Comparison of ENCODE assay signal across 8 mouse cellular contexts in the genomic region with DNA sequence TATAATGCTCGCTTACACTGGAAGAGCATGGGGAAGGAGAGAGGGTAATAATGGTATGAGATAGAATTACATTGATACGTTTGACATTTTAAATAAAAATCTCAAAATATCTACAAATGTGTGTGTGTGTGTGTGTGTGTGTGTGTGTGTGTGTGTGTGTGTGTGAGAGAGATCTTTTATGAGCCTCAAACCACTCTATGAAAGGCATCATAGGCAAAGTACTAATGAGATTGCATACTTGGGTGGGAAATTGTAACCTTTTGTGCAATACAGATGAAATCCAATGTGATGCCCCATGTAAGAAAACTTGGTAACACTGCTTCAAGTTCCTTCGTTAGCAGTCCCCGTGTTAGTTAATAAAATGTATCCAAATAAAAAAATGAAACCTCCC. TPM values are rescaled to one million over a fixed set of nuclear protein-coding genes. Genes with fewer than 3 reads are reported as not detected.
DNase-seq lines count a peak whose midpoint lies in the region; ATAC-seq lines count a peak whose summit lies in the region.

No protein-coding gene starts in this region.

- WGBS in heart, embryonic 12.5 days: 44% methylated on average over 4 of the region's 4 CpGs
- WGBS in forebrain, embryonic 15.5 days: 35% methylated on average over 4 of the region's 4 CpGs
- WGBS in liver, embryonic 15.5 days (ENCODE audit: insufficient replicate concordance): 25% methylated on average over 4 of the region's 4 CpGs

- H3K4me1 ChIP-seq in heart, embryonic 12.5 days (replicated peaks): peaks cover 17% of the 10 kb centered on the region
- H3K4me1 ChIP-seq in forebrain, embryonic 15.5 days: peaks cover 15% of the 10 kb centered on the region
- H3K4me1 ChIP-seq in liver, embryonic 15.5 days (replicated peaks): peaks cover 14% of the 10 kb centered on the region

- H3K9me3 ChIP-seq in heart, embryonic 12.5 days (replicated peaks): no peaks in the 10 kb centered on the region
- H3K9me3 ChIP-seq in forebrain, embryonic 15.5 days: no peaks in the 10 kb centered on the region
- H3K9me3 ChIP-seq in liver, embryonic 15.5 days (replicated peaks): no peaks in the 10 kb centered on the region

- H3K27me3 ChIP-seq in heart, embryonic 12.5 days (replicated peaks): no peaks in the 10 kb centered on the region
- H3K27me3 ChIP-seq in forebrain, embryonic 15.5 days: no peaks in the 10 kb centered on the region
- H3K27me3 ChIP-seq in liver, embryonic 15.5 days: no peaks in the 10 kb centered on the region

- H3K27ac ChIP-seq in heart, embryonic 12.5 days (ENCODE audit: poor library complexity, severe bottlenecking): peak overlapping the region; percentile 69; the same call in 1 of the 2 replicates
- H3K27ac ChIP-seq in forebrain, embryonic 15.5 days (replicated peaks): peak overlapping the region; percentile 71
- H3K27ac ChIP-seq in liver, embryonic 15.5 days (replicated peaks): peak overlapping the region; percentile 79

- peak overlapping the region; percentile 78 for H3K9ac ChIP-seq in heart, embryonic 12.5 days
- H3K9ac ChIP-seq in forebrain, embryonic 15.5 days (replicated peaks): peak overlapping the region; percentile 88
- peak overlapping the region; percentile 62 for H3K9ac ChIP-seq in liver, embryonic 15.5 days

- no peaks in the 10 kb centered on the region for H3K36me3 ChIP-seq in heart, embryonic 12.5 days
- no peaks in the 10 kb centered on the region for H3K36me3 ChIP-seq in forebrain, embryonic 15.5 days
- no peaks in the 10 kb centered on the region for H3K36me3 ChIP-seq in liver, embryonic 15.5 days (replicated peaks)

- peak overlapping the region; percentile 95 for H3K4me3 ChIP-seq in heart, embryonic 12.5 days
- H3K4me3 ChIP-seq in forebrain, embryonic 15.5 days: peak overlapping the region; percentile 83
- peak overlapping the region; percentile 73 for H3K4me3 ChIP-seq in liver, embryonic 15.5 days (replicated peaks)

- no peak for ATAC-seq in heart, embryonic 12.5 days (ENCODE audit: insufficient number of reproducible peaks, low FRiP score)
- ATAC-seq in CD4-positive, CD25-positive, alpha-beta regulatory T cell, adult 4 months: peak; percentile 3
- ATAC-seq in forebrain, embryonic 15.5 days (replicated peaks): no peak; the same call in 1 of the 2 replicates
- ATAC-seq in liver, embryonic 15.5 days (ENCODE audit: insufficient read depth): no peak

- intact Hi-C loops in left cerebral cortex, postnatal 10 days (cut with DNase I): no loop called here

- H3K4me2 ChIP-seq in heart, embryonic 12.5 days: peak overlapping the region; percentile 86
- H3K4me2 ChIP-seq in forebrain, embryonic 15.5 days (replicated peaks): peak overlapping the region; percentile 66
- H3K4me2 ChIP-seq in liver, embryonic 15.5 days: peak overlapping the region; percentile 75

- no peak for DNase-seq in heart, adult 9 months (ENCODE audit: low spot score in 2 of 2)
- DNase-seq in urinary bladder, postnatal 4 days (ENCODE audit: low spot score in 2 of 2): no peak
- DNase-seq in left cerebral cortex, postnatal 10 days (ENCODE audit: extremely low spot score in 1 of 2, low spot score in 2 of 2): no peak
- DNase-seq in adrenal gland, postnatal 25 days: no peak

RNA-seq across cellular contexts. Expression of a gene that starts 0.3 kb away (rescaled TPM):
- 29.2 and 34.6 TPM in 2 replicates for polyA plus RNA-seq in heart, embryonic 12.5 days (2016; fragmentation: Nextera tagmentation; extraction: Ambion mirVana)
- 10 to 100 TPM; 65.3 to 72.5 TPM for polyA plus RNA-seq in CD4-positive, CD25-positive, alpha-beta regulatory T cell, adult 4 months (2017; shearing (Covaris generic))
- 32.3 and 36.0 TPM in 2 replicates for polyA plus RNA-seq in forebrain, embryonic 15.5 days (2015; fragmentation: Nextera tagmentation; extraction: Ambion mirVana)
- 13.0 and 13.2 TPM in 2 replicates for polyA plus RNA-seq in liver, embryonic 15.5 days (2015; fragmentation: Nextera tagmentation; extraction: Ambion mirVana)
- 10 to 100 TPM; 17.9 to 21.9 TPM for total RNA-seq in left cerebral cortex, postnatal 10 days (2021)
- 30.9 and 33.9 TPM in 2 replicates for total RNA-seq in adrenal gland, postnatal 25 days (2021)

RNA-seq across cellular contexts. Expression of a gene that starts 0.3 kb away (rescaled TPM):
- polyA plus RNA-seq in heart, embryonic 12.5 days (2016; fragmentation: Nextera tagmentation; extraction: Ambion mirVana): 25.3 and 34.7 TPM in 2 replicates
- polyA plus RNA-seq in CD4-positive, CD25-positive, alpha-beta regulatory T cell, adult 4 months (2017; shearing (Covaris generic)): 10 to 100 TPM in 1 of 2 experiments, 1 to 10 TPM in 1; 8.0 to 10.4 TPM
- polyA plus RNA-seq in forebrain, embryonic 15.5 days (2015; fragmentation: Nextera tagmentation; extraction: Ambion mirVana): 26.8 and 31.7 TPM in 2 replicates
- 10.4 and 11.1 TPM in 2 replicates for polyA plus RNA-seq in liver, embryonic 15.5 days (2015; fragmentation: Nextera tagmentation; extraction: Ambion mirVana)
- 10 to 100 TPM; 36.1 to 39.1 TPM for total RNA-seq in left cerebral cortex, postnatal 10 days (2021)
- total RNA-seq in adrenal gland, postnatal 25 days (2021): 23.9 and 34.0 TPM in 2 replicates

RNA-seq across cellular contexts. Expression of a gene that starts 35.2 kb away (rescaled TPM):
- 0.09 and 0.21 TPM in 2 replicates for polyA plus RNA-seq in heart, embryonic 12.5 days (2016; fragmentation: Nextera tagmentation; extraction: Ambion mirVana)
- under 1 TPM in 1 of 2 experiments, not detected in 1; 0.22 TPM for polyA plus RNA-seq in CD4-positive, CD25-positive, alpha-beta regulatory T cell, adult 4 months (2017; shearing (Covaris generic))
- polyA plus RNA-seq in forebrain, embryonic 15.5 days (2015; fragmentation: Nextera tagmentation; extraction: Ambion mirVana): 0.50 and 0.70 TPM in 2 replicates
- not detected in 2 replicates for polyA plus RNA-seq in liver, embryonic 15.5 days (2015; fragmentation: Nextera tagmentation; extraction: Ambion mirVana)
- under 1 TPM; 0.30 TPM for total RNA-seq in left cerebral cortex, postnatal 10 days (2021)
- 0.21 TPM in 1 of 2 replicates, not detected in the other for total RNA-seq in adrenal gland, postnatal 25 days (2021)

RNA-seq across cellular contexts. Expression of a gene that starts 48.1 kb away (rescaled TPM):
- 96.9 and 103 TPM in 2 replicates for polyA plus RNA-seq in heart, embryonic 12.5 days (2016; fragmentation: Nextera tagmentation; extraction: Ambion mirVana)
- 100 to 1,000 TPM; 146 to 168 TPM for polyA plus RNA-seq in CD4-positive, CD25-positive, alpha-beta regulatory T cell, adult 4 months (2017; shearing (Covaris generic))
- 110 and 121 TPM in 2 replicates for polyA plus RNA-seq in forebrain, embryonic 15.5 days (2015; fragmentation: Nextera tagmentation; extraction: Ambion mirVana)
- polyA plus RNA-seq in liver, embryonic 15.5 days (2015; fragmentation: Nextera tagmentation; extraction: Ambion mirVana): 52.7 and 64.5 TPM in 2 replicates
- 10 to 100 TPM; 35.9 to 42.5 TPM for total RNA-seq in left cerebral cortex, postnatal 10 days (2021)
- 85.0 and 99.5 TPM in 2 replicates for total RNA-seq in adrenal gland, postnatal 25 days (2021)
